Comparison of ENCODE assay signal across 8 mouse cellular contexts in genomic region chr1:155025862-155026478, GRCm38 (mm10).
A peak's percentile ranks its signal among the peaks of the same experiment; 100 is the strongest.
DNase-seq lines count a peak whose midpoint lies in the region; ATAC-seq and TF ChIP-seq lines count a peak whose summit lies in the region.

No protein-coding gene starts in this region.

- in situ Hi-C loops in CH12.LX (cut with MboI; ENCODE audit: low pct_ligation_motif_present, low pct_unique_long_range_greater_than_20kb, low sequenced_read_pairs) = loop anchor here (10.0 kb wide), 1 partner anchor 509 kb away; no protein-coding TSS in a partner anchor

- DNase-seq in CH12.LX (ENCODE audit: extremely low read depth) = peak; percentile 82
- peak; percentile 63 for DNase-seq in adrenal gland, postnatal 25 days
- DNase-seq in embryonic facial prominence, embryonic 10.5 days (ENCODE audit: low spot score) = peak; percentile 77
- peak; percentile 47 to 82 for DNase-seq in heart, adult 9 months (ENCODE audit: low spot score in 2 of 2)
- peak; percentile 71 to 93 for DNase-seq in kidney, postnatal 25 days
- peak; percentile 80 for DNase-seq in liver, postnatal 0 days
- DNase-seq in thymus, postnatal 14 days = peak; percentile 83

- H3K27me3 ChIP-seq in CH12.LX (replicated peaks) = peaks cover 10% of the 10 kb centered on the region
- peaks cover 24% of the 10 kb centered on the region for H3K27me3 ChIP-seq in embryonic facial prominence, embryonic 10.5 days (replicated peaks; ENCODE audit: low read depth, poor library complexity, severe bottlenecking)
- no peaks in the 10 kb centered on the region for H3K27me3 ChIP-seq in liver, postnatal 0 days (ENCODE audit: insufficient read depth, low read length)
- H3K27me3 ChIP-seq in neural tube, embryonic 15.5 days (replicated peaks) = no peaks in the 10 kb centered on the region

- no peak for TF ChIP-seq POLR2A in CH12.LX (IDR thresholded peaks at IDR 0.05; ENCODE audit: low read depth, low read length)

- H3K9me3 ChIP-seq in CH12.LX (replicated peaks; ENCODE audit: low read length) = no peaks in the 10 kb centered on the region
- H3K9me3 ChIP-seq in embryonic facial prominence, embryonic 10.5 days = no peaks in the 10 kb centered on the region
- H3K9me3 ChIP-seq in liver, postnatal 0 days (ENCODE audit: low read length) = no peaks in the 10 kb centered on the region
- no peaks in the 10 kb centered on the region for H3K9me3 ChIP-seq in neural tube, embryonic 15.5 days (replicated peaks)

- peaks cover 10 to 33% of the 10 kb centered on the region in 2 experiments for H3K4me1 ChIP-seq in CH12.LX (ENCODE audit: control insufficient read depth in 1 of 2, insufficient read depth in 2 of 2)
- H3K4me1 ChIP-seq in embryonic facial prominence, embryonic 10.5 days = peaks cover 49% of the 10 kb centered on the region
- H3K4me1 ChIP-seq in liver, postnatal 0 days (ENCODE audit: insufficient read depth) = peaks cover 32% of the 10 kb centered on the region
- H3K4me1 ChIP-seq in neural tube, embryonic 15.5 days = peaks cover 18% of the 10 kb centered on the region

- 7% methylated on average over 5 of the region's 5 CpGs for WGBS in embryonic facial prominence, embryonic 10.5 days
- 22% methylated on average over 5 of the region's 5 CpGs for WGBS in liver, postnatal 0 days (ENCODE audit: insufficient replicate concordance)
- 8% methylated on average over 5 of the region's 5 CpGs for WGBS in neural tube, embryonic 15.5 days

- dilution Hi-C loops in CH12.LX (cut with MboI; ENCODE audit: extremely low pct_ligation_motif_present, extremely low pct_unique_long_range_greater_than_20kb, low sequenced_read_pairs) = loop anchor here (25.0 kb wide), 1 partner anchor 186 kb away; no protein-coding TSS in a partner anchor

- H3K4me2 ChIP-seq in CH12.LX (ENCODE audit: insufficient read depth, low read depth, poor library complexity, severe bottlenecking) = no peak overlapping the region
- no peak overlapping the region for H3K4me2 ChIP-seq in liver, postnatal 0 days (ENCODE audit: low read depth, low read length)
- no peak overlapping the region for H3K4me2 ChIP-seq in neural tube, embryonic 15.5 days

- no peaks in the 10 kb centered on the region for H3K36me3 ChIP-seq in CH12.LX (replicated peaks in 1 of 2; ENCODE audit: control insufficient read depth in 1 of 2, insufficient read depth in 1 of 2, low read length in 1 of 2)
- H3K36me3 ChIP-seq in embryonic facial prominence, embryonic 10.5 days (replicated peaks) = no peaks in the 10 kb centered on the region
- H3K36me3 ChIP-seq in liver, postnatal 0 days (replicated peaks; ENCODE audit: insufficient read depth, low read length) = no peaks in the 10 kb centered on the region
- H3K36me3 ChIP-seq in neural tube, embryonic 15.5 days = no peaks in the 10 kb centered on the region

- no peak overlapping the region for H3K27ac ChIP-seq in CH12.LX (ENCODE audit: insufficient read depth, low read depth)
- peak overlapping the region; percentile 44; the same call in 1 of the 2 replicates for H3K27ac ChIP-seq in embryonic facial prominence, embryonic 10.5 days (replicated peaks)
- no peak overlapping the region for H3K27ac ChIP-seq in liver, postnatal 0 days (ENCODE audit: low read depth)
- 0 out of 2 replicates have a peak overlapping the region, but pooled peaks have one; percentile 33 for H3K27ac ChIP-seq in neural tube, embryonic 15.5 days (replicated peaks)

- H3K9ac ChIP-seq in CH12.LX (ENCODE audit: insufficient read depth, low read depth) = no peak overlapping the region
- no peak overlapping the region for H3K9ac ChIP-seq in liver, postnatal 0 days (replicated peaks)
- H3K9ac ChIP-seq in neural tube, embryonic 15.5 days (replicated peaks) = no peak overlapping the region

- no peaks in the 10 kb centered on the region for H3K79me2 ChIP-seq in CH12.LX (replicated peaks; ENCODE audit: control insufficient read depth, extremely low read depth, insufficient read depth, poor library complexity, severe bottlenecking)

- H3K4me3 ChIP-seq in CH12.LX (replicated peaks in 1 of 3; ENCODE audit: low read depth in 2 of 3, low read length in 2 of 3, poor library complexity in 1 of 3) = no peak overlapping the region
- H3K4me3 ChIP-seq in embryonic facial prominence, embryonic 10.5 days = no peak overlapping the region
- no peak overlapping the region for H3K4me3 ChIP-seq in liver, postnatal 0 days (ENCODE audit: low read depth, low read length)
- H3K4me3 ChIP-seq in neural tube, embryonic 15.5 days (replicated peaks) = no peak overlapping the region

- peak; percentile 96 for TF ChIP-seq RAD21 in CH12.LX (IDR thresholded peaks at IDR 0.05; ENCODE audit: low read depth, low read length)

- no peak for ATAC-seq in liver, postnatal 0 days
- ATAC-seq in neural tube, embryonic 15.5 days (ENCODE audit: low FRiP score) = 0 out of 2 replicates have a peak, but pooled peaks have one; percentile 48

- no peak for TF ChIP-seq EP300 in CH12.LX (IDR thresholded peaks at IDR 0.05; ENCODE audit: low read length)
- no peak for TF ChIP-seq EP300 in liver, postnatal 0 days (IDR thresholded peaks at IDR 0.05; ENCODE audit: low read depth)

- TF ChIP-seq CTCF in CH12.LX (conservative IDR thresholded peaks at IDR 0.05 in 1 of 2, IDR thresholded peaks at IDR 0.05 in 1 of 2; ENCODE audit: low read depth in 2 of 2, low read length in 2 of 2) = peak; percentile 78 to 96
- TF ChIP-seq CTCF in liver, postnatal 0 days (IDR thresholded peaks at IDR 0.05; ENCODE audit: low read depth) = peak; percentile 97

TF ChIP-seq in CH12.LX, 34 proteins besides CTCF, POLR2A, EP300 and RAD21:
- TF ChIP-seq SMC3 (IDR thresholded peaks at IDR 0.05; ENCODE audit: low read depth, low read length) (peak; percentile 95), MAFK (IDR thresholded peaks at IDR 0.05; ENCODE audit: insufficient replicate concordance, low read length) (no peak), IRF4 (IDR thresholded peaks at IDR 0.05; ENCODE audit: low read depth, low read length) (no peak), ZC3H11A (IDR thresholded peaks at IDR 0.05; ENCODE audit: low read depth, low read length) (peak; percentile 86), CHD2 (IDR thresholded peaks at IDR 0.05; ENCODE audit: low read length) (no peak), BHLHE40 (IDR thresholded peaks at IDR 0.05; ENCODE audit: low read depth, low read length) (no peak)

Comparison
In these comparisons a context has a peak if more than half of its experiments do, and no peak if none do; other contexts are left out.
1. H3K27ac ChIP-seq: peak in embryonic facial prominence, embryonic 10.5 days (single experiment) and neural tube, embryonic 15.5 days (single experiment); none in CH12.LX (single experiment) and liver, postnatal 0 days (single experiment).
2. Peak in every context shown above with its lines, with median percentiles within 50 percentile points of each other: DNase-seq.